Mouse (Mus musculus): ENCODE results near the gene Erich2. TPM values are rescaled to one million over a fixed set of nuclear protein-coding genes. Genes with fewer than 3 reads are reported as not detected.
A peak's percentile ranks its signal among the peaks of the same experiment; 100 is the strongest.

Erich2 gene
- polyA plus RNA-seq, 2 experiments, result 2.0 to 2.2 TPM

DNA sequence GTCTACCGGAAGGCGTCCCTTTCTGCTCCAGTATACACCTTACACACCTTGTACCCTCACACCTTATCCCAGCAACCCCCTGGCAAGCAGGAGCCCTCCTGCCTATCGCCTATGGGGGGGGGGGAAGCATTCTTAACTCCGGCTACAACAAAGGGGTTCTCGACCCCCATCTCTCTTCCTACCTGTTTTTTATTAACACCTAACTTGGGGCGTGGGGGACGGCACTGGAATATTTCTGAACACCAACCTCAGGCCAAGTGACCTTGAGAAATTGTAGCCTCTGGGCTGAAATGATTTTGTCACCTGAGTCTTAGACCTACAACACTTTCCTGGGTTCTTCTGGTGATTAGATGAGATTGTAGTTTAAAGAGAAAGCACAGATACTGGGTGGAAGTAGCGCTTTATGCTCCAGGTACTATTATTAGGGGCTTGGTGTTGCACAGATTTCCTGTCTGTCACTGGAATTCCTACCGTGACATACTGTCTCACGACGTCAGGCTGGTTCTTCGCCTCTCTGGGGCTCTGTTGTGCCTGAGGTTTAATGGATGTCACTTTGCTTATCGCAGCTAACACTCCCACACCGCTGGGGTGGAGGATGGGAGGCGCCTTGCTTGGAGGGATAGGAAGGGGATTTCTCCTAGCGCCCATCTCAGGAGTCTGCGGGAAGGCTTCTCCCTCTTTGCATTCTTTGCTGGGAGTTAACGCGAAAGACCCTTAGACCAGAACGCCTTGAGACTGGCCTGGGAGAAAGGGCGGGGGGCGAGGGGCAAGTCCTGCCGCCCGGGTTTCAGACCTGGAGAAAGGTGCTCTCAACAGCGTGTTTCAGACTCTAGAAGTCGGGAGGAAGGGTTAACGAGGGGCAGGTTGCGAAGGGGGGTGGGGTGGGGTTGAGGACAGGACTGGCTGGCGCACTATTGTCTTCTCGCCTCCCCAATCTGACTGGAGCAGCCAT lies 57.3 kb downstream of the Erich2 start:
- 0 out of 2 replicates have a peak overlapping the region, but pooled peaks have one; percentile 0 for H3K4me3 ChIP-seq (replicated peaks; ENCODE audit: low read length)
- no peak for DNase-seq (ENCODE audit: low spot score)
- 0 out of 2 replicates have a peak overlapping the region, but pooled peaks have one; percentile 16 for H3K4me2 ChIP-seq (replicated peaks; ENCODE audit: low read depth, low read length, severe bottlenecking)
- TF ChIP-seq POLR2A (IDR thresholded peaks at IDR 0.05; ENCODE audit: borderline replicate concordance, extremely low read depth, insufficient read depth, insufficient read length), result no peak
- H3K9me3 ChIP-seq (ENCODE audit: control insufficient read depth, low read length), result no peaks in the 10 kb centered on the region
- H3K27me3 ChIP-seq (ENCODE audit: control insufficient read depth, insufficient read depth, low read length), result peaks cover 96% of the 10 kb centered on the region
- no peaks in the 10 kb centered on the region for H3K36me3 ChIP-seq (ENCODE audit: control insufficient read depth, insufficient read depth, low read length)
- no peak overlapping the region for H3K9ac ChIP-seq (ENCODE audit: low read depth, low read length, severe bottlenecking)
- no peak for ATAC-seq (ENCODE audit: low FRiP score, low read depth)
- H3K27ac ChIP-seq (replicated peaks; ENCODE audit: low read depth, low read length), result no peak overlapping the region
- H3K4me1 ChIP-seq (ENCODE audit: control insufficient read depth, insufficient read depth, low read length), result peaks cover 37% of the 10 kb centered on the region
- 4% methylated on average over 26 of the region's 30 CpGs for WGBS

DNA sequence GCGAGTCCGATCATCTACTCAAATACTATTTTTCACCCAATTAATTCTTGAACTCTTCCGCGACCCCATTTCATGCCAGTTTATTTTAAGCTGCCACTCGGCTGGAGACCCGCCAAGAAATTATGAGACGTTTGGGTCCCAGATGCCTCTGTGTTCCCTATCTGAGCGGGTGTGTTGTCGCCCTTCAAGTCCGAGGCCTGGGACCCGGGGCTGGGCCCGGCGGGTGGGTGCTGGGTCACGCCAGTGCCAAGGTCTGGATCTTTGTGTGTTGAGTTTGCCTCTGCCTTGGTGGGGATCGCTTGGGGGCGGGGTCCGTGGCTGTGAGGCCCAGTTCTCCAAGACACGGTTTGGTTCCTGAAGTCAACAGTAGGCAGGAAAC lies 58.0 kb downstream of the Erich2 start:
- no peak overlapping the region for H3K27ac ChIP-seq (replicated peaks; ENCODE audit: low read depth, low read length)
- ATAC-seq (ENCODE audit: low FRiP score, low read depth), result no peak
- peaks cover 94% of the 10 kb centered on the region for H3K27me3 ChIP-seq (ENCODE audit: control insufficient read depth, insufficient read depth, low read length)
- H3K4me3 ChIP-seq (replicated peaks; ENCODE audit: low read length), result 0 out of 2 replicates have a peak overlapping the region, but pooled peaks have one; percentile 0
- H3K9ac ChIP-seq (ENCODE audit: low read depth, low read length, severe bottlenecking), result no peak overlapping the region
- TF ChIP-seq POLR2A (IDR thresholded peaks at IDR 0.05; ENCODE audit: borderline replicate concordance, extremely low read depth, insufficient read depth, insufficient read length), result no peak
- H3K9me3 ChIP-seq (ENCODE audit: control insufficient read depth, low read length), result no peaks in the 10 kb centered on the region
- 4% methylated on average over 18 of the region's 18 CpGs for WGBS
- no peak for DNase-seq (ENCODE audit: low spot score)
- no peaks in the 10 kb centered on the region for H3K36me3 ChIP-seq (ENCODE audit: control insufficient read depth, insufficient read depth, low read length)
- peak overlapping the region; percentile 16; the same call in 1 of the 2 replicates for H3K4me2 ChIP-seq (replicated peaks; ENCODE audit: low read depth, low read length, severe bottlenecking)
- peaks cover 35% of the 10 kb centered on the region for H3K4me1 ChIP-seq (ENCODE audit: control insufficient read depth, insufficient read depth, low read length)

DNA sequence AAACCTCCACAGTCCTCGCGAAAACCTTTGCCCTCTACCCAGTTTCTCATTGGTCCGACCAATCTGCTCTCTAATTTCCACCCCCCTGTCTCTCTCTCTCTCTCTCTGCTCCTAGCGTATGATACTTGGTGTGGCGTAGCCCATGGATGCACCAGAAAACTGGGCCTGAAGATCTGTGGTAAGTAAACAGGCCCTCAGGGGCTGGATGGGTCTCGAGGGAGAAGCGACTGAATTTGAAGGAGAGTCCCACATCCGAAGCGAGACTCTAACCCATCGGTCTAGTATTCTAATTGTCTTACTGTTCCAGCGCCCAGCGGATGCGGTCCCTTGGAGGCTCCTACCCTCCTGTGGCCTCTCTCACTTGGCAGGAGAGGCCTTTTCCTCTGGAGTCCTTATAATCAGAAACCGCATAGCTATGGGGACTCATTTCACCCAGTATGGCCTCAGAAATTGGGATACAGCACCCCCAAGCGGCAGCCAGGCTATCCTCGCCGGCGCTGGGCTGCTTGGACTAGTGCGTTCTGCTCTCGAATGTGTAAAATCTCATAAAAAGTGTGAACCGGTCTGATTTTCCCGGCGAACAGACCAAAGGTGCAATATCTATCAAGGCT lies 58.6 kb downstream of the Erich2 start:
- Histone ChIP-seq H3K27ac (replicated peaks; ENCODE audit: low read depth, low read length) (no peak overlapping the region), H3K4me2 (replicated peaks; ENCODE audit: low read depth, low read length, severe bottlenecking) (peak overlapping the region; percentile 47; the same call in 1 of the 2 replicates), H3K36me3 (ENCODE audit: control insufficient read depth, insufficient read depth, low read length) (no peaks in the 10 kb centered on the region), H3K4me1 (ENCODE audit: control insufficient read depth, insufficient read depth, low read length) (peaks cover 31% of the 10 kb centered on the region), H3K4me3 (replicated peaks; ENCODE audit: low read length) (peak overlapping the region; percentile 28; the same call in 1 of the 2 replicates), H3K9me3 (ENCODE audit: control insufficient read depth, low read length) (no peaks in the 10 kb centered on the region), H3K27me3 (ENCODE audit: control insufficient read depth, insufficient read depth, low read length) (peaks cover 88% of the 10 kb centered on the region), H3K9ac (ENCODE audit: low read depth, low read length, severe bottlenecking) (no peak overlapping the region)
- no peak for TF ChIP-seq POLR2A (IDR thresholded peaks at IDR 0.05; ENCODE audit: borderline replicate concordance, extremely low read depth, insufficient read depth, insufficient read length)
- peak; percentile 40 for DNase-seq (ENCODE audit: low spot score)
- ATAC-seq (ENCODE audit: low FRiP score, low read depth), result no peak
- WGBS, result 5% methylated on average over 23 of the region's 23 CpGs

DNA sequence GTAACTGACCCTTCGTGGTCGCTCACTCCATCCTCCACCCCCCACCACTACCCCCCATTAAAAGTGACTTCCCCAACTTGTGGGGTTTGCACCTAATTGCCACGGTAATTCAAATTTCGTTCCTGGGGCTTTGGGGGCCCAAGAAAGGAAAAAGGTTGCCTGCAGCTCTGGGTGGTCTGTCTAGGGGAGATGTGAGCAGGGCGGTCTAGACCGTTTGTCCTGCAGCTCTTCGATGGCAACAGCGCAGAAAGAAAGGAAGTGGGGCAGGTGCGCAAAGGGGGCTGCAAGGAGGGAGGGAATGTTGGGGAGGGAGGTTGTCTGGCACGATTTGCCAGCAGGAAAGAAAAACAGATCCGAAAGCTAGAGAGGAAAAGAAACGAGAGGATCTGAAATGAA lies 59.1 kb downstream of the Erich2 start:
- H3K9me3 ChIP-seq (ENCODE audit: control insufficient read depth, low read length), result no peaks in the 10 kb centered on the region
- H3K4me3 ChIP-seq (replicated peaks; ENCODE audit: low read length), result peak overlapping the region; percentile 28
- TF ChIP-seq POLR2A (IDR thresholded peaks at IDR 0.05; ENCODE audit: borderline replicate concordance, extremely low read depth, insufficient read depth, insufficient read length), result no peak
- H3K36me3 ChIP-seq (ENCODE audit: control insufficient read depth, insufficient read depth, low read length), result no peaks in the 10 kb centered on the region
- DNase-seq (ENCODE audit: low spot score), result no peak
- peak overlapping the region; percentile 47 for H3K4me2 ChIP-seq (replicated peaks; ENCODE audit: low read depth, low read length, severe bottlenecking)
- ATAC-seq (ENCODE audit: low FRiP score, low read depth), result no peak
- no peak overlapping the region for H3K9ac ChIP-seq (ENCODE audit: low read depth, low read length, severe bottlenecking)
- WGBS, result under 1% methylated on average over 12 of the region's 12 CpGs
- H3K27ac ChIP-seq (replicated peaks; ENCODE audit: low read depth, low read length), result no peak overlapping the region
- H3K27me3 ChIP-seq (ENCODE audit: control insufficient read depth, insufficient read depth, low read length), result peaks cover 83% of the 10 kb centered on the region
- H3K4me1 ChIP-seq (ENCODE audit: control insufficient read depth, insufficient read depth, low read length), result peaks cover 28% of the 10 kb centered on the region

DNA sequence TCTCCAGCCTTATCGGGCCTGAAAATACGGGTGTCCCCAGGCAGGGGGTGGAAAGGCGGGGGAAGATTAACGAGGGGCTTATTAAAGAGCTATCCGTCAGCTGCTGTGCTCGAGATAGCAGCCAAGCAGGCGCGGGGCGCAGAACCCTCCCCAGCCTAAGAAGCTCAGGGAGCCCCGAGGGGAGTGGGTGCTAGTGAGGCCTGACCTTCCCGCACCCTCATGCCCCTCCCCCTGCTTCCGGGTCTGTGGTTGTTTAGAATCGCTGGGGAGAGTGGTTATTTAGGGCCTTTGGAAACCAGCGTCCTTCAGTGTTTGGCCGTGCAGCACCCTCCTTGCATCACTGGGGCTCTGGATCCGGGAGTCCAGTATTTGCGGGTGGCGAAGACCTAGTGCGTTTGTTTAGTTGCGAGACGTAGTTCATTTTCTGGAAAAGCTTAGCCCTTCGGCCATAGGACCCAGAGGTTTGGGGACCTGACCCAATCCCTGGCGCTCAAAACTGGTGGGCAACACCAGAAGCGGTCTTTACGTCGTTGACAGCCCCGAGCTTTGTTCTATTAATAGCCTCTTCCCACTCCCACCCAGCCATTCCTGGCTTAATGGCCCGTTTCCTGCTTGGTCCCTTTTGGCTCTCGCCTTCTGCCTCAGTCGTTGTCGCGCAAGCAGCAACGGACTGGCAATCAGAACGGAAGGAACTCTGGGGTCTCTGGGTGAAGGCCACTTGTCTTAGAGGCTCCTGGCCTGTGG lies 59.8 kb downstream of the Erich2 start:
- Histone ChIP-seq H3K9ac (ENCODE audit: low read depth, low read length, severe bottlenecking) (no peak overlapping the region), H3K9me3 (ENCODE audit: control insufficient read depth, low read length) (no peaks in the 10 kb centered on the region), H3K4me3 (replicated peaks; ENCODE audit: low read length) (peak overlapping the region; percentile 28), H3K27me3 (ENCODE audit: control insufficient read depth, insufficient read depth, low read length) (peaks cover 76% of the 10 kb centered on the region), H3K36me3 (ENCODE audit: control insufficient read depth, insufficient read depth, low read length) (no peaks in the 10 kb centered on the region), H3K4me2 (replicated peaks; ENCODE audit: low read depth, low read length, severe bottlenecking) (peak overlapping the region; percentile 47), H3K4me1 (ENCODE audit: control insufficient read depth, insufficient read depth, low read length) (peaks cover 21% of the 10 kb centered on the region), H3K27ac (replicated peaks; ENCODE audit: low read depth, low read length) (no peak overlapping the region)
- DNase-seq (ENCODE audit: low spot score) (no peak), ATAC-seq (ENCODE audit: low FRiP score, low read depth) (no peak)
- under 1% methylated on average over 34 of the region's 34 CpGs for WGBS
- TF ChIP-seq POLR2A (IDR thresholded peaks at IDR 0.05; ENCODE audit: borderline replicate concordance, extremely low read depth, insufficient read depth, insufficient read length), result no peak

Measured in limb, embryonic 14.5 days (tissue).